Mouse (Mus musculus): ENCODE results near the gene Adra2b.

The Adra2b gene

GRCm38 (mm10) chr2:127362459-127363281, at the start of gene Adra2b:
Gene Adra2b (plus strand): TSS chr2:127363208.
- DNase-seq, result peak; percentile 95

DNA sequence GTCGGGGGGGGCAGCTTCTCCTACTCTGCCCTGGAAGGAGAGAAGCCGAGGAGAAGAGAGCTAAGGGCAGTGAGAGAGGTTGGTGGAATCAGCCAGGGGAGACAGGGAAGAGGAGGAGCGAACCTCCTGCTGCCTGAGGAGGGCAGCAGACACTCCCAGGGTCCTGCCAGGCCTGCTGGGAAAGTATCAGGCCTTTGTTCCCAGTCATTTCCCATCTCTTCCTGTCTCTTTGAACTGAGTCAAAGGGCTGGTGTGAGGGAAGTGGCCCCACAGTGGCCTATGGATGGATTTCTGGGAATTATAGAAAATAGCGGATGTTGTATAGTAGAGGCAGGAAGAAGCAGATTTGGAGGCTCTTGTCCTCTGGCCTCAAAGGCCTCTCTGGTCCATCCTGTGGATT, 49.1 kb upstream of the Adra2b start:
- DNase-seq, result peak; percentile 21

DNA sequence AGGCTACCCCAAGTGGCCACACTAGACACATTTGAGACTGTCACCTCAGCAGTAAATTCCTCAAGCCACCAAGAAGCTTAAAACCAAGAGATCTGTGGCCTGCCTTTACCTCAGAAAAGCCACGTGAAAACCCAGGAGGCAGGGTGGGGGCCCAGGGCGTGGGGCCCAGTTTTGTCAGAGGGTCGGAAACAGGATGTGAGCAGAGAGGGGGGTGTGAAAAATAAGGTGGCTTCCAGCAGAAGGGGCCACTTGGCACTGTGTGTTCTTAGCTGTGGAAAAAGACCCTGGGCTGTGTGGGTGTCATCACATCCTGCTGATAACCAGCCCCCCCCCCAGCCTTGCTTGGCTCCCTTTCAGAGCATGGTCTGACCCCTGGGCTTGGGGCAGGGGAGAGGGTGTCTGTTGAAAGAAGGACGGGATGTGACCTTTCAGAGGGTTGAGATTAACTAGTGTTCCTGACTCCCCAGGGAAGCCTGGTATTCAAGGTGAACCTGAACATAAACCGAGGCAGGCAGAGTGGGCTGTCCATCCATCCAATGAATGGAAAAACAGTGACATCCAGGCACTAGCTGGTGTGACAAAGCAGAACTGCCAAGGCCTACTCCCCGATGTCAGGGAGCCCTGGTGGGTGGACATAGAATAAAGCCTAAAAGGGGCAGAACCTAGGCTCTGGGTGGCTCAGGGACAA, 48.4 kb upstream of the Adra2b start:
- no peak for DNase-seq

GRCm38 (mm10) chr2:127315155-127315470, 47.9 kb upstream of the Adra2b start:
- no peak for DNase-seq

DNA sequence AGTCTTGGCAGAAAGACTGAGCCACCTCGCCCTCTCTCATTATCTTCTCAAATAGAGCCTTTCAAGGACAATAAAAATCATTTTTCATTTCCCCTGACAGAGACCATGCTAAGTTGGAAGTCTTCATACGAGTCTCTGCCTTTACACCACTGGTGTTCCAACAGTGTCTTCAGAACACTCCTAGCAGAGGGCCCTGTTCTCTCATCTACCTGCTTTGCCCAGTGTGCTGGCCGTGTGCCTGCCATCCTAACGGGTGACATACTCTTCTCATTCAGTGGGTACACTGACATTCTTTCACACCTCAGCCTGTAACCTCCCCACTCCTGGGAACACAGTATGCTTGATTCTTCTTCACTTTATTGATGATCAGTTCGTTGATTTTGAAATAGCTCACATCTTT, 46.6 kb upstream of the Adra2b start:
- DNase-seq, result no peak

- no peak for DNase-seq
Measured at GRCm38 (mm10) chr2:127318136-127318535, 44.9 kb upstream of the Adra2b start.

DNA sequence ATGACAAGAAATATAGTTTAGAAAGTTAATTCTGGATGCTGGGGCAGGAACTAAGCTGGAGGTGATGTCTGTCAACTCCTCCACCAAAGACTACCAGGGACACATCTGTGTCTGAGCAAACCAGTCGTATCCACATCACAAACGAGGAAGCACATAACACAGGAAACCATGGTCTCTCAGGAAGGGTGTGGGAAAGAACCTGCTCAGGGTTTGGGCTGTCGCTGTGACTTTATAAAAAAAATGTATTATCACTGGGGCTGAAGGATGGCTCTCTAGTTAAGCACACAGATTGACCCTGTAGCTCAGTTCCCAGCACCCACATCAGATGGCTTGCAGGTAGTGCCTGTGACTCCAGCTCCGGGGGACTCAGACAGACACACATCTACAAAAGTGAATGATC, 43.9 kb upstream of the Adra2b start:
- DNase-seq, result no peak

GRCm38 (mm10) chr2:127322671-127323285, 40.2 kb upstream of the Adra2b start:
- DNase-seq, result no peak

DNA sequence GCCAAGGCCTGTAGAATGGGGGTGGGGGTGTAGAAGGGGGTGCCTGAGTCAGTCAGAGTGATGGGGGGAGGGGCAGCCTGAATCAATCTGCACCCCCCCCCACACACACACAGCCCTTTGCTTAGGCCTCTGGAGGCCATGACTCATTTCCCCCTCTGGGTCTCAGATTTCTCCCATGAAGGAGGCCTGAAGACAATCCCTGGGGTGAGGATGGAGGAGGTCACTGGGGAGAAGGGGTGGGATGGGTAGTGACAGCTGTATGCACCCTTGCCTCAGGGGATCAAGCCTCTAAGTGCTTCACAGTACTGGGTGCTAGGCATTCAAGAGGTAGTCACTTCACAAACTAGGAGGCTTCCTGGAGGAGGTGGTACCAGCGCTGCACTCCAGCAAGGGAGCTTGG, 39.3 kb upstream of the Adra2b start:
- DNase-seq, result no peak

- DNase-seq, result no peak
Measured at GRCm38 (mm10) chr2:127324456-127324855, 38.6 kb upstream of the Adra2b start.

GRCm38 (mm10) chr2:127328090-127328851, 34.7 kb upstream of the Adra2b start:
- DNase-seq, result no peak

DNA sequence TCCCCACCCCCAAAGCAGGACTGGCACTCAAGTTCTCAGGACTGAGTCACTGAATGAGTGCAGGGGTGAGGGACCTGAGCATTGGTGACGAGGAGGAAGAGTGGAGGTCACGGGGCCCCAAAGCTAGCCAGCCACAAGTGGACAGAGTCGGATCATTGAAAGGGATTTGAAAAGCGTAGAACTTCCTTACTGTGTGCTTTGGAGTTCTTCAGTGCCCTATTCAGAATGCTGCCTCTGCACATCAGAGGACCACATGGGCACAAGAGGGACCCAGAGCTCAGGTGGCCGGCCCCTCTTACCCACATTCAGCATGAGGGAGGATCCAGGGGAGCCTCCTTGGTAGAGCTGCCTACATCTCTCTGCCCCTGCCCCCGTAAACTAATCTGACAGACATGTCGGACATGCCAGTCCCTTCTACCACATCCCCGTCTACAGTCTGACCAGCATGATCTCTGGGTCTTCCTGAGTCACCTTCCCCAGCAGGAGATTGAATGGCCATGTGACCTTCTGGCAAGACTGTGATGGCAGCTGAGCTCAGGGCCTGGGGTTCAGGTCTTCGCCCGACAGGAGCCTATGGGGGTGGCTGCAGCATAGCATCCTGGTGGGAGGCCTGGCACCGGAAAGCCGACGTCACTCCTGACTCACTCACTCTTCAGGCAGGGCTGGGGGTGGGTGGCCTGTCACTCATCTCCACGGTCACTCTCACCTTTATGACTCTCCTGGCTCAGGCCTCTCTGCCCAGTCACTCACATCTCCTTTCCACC, 30.0 kb upstream of the Adra2b start:
- DNase-seq, result no peak

DNA sequence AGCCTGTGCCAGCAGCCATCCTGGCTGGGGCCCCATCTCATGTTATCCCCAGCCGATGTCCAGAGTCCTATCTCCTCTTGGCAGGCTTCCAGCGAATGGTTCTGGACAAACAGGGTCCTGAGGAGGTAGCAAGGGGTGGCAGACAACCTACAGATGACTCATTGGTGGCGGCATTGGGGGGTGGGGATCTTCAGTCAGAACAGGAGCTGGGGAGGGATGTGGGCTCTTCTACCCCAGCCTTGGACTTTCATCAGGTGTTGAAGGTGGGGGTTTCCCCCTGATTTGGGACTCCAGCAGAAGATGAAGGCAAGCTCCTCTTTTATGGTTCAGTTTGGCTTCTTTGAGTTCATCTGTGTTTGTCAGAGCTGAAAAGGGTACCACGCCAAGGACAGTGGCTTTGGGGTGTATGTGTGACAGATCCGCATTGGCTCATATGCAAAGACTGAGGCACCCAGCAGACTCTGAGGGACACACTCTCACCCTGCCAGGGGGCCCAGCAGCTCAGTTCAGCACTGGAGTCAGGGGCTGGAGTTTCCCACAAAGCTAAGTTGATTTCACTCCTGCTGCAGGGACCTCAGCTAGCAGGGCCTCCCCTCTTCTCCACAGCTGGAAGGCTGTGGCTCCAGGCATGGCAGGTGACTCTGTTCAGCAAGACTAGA, 28.9 kb upstream of the Adra2b start:
- peak; percentile 44 for DNase-seq

- no peak for DNase-seq
Measured at GRCm38 (mm10) chr2:127335078-127335541, 27.9 kb upstream of the Adra2b start.

DNA sequence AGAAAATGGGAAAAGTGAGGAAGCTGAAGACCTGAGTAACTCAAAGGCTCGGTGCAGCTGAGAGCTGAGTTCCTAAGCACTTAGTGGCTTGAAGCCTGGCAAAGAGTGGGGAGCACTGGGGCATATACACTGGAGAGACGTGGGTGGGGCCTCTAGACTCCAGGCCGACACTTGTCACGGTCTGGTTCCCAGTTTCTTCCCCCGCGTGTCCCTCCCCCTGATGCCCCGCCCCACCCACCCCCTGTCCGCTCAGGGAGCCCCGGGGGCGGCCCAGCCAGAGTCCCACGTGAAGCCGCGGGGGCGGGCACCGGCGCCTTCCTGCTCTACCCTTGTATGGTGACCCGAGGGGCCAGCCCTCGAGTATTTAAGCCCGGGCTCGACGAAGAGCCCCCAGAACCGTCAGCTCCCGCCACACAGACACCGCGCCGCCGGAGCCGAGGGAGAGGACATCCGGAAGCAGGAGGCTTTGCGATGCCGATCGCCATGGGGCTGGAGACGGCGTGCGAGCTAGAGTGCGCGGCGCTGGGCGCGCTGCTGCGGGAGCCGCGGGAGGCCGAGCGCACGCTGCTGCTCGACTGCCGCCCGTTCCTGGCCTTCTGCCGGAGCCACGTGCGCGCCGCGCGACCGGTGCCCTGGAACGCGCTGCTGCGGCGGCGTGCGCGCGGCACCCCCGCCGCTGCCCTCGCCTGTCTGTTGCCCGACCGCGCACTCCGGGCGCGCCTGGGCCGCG, 27.1 kb upstream of the Adra2b start, which contains the start of gene Dusp2:
Gene Dusp2 (plus strand): TSS at position 393 of the 730 bp plus-strand sequence.
- DNase-seq, result peak; percentile 89

DNA sequence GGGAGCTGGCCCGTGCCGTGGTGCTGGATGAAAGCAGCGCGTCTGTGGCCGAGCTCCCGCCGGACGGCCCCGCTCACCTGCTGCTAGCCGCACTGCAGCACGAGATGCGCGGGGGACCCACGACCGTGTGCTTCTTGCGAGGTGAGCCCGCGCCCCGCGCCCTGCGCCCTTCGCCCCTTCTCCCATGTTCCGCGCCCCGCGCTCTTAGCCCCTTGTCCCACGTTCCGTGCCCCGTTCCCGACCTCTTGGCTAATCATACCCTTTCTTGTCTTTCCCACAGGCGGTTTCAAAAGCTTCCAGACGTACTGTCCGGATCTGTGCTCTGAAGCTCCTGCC, 26.5 kb upstream of the Adra2b start:
- DNase-seq, result no peak

- no peak for DNase-seq
Measured at GRCm38 (mm10) chr2:127336885-127337284, 26.1 kb upstream of the Adra2b start.

DNA sequence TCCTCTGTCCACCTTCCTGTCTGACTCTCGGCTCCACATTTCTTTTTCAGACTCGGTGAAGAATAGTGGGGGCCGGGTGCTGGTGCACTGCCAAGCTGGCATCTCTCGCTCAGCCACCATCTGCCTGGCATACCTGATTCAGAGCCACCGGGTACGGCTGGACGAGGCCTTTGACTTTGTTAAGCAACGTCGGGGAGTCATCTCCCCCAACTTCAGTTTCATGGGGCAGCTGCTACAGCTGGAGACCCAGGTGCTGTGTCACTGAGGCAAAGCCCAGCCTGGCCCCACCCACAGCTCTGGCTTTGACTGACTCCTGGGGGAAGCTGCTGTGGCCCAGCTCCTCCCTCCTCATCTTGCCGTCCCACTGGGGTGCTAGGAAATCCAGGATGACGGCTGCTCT, 25.5 kb upstream of the Adra2b start:
- no peak for DNase-seq

- DNase-seq, result no peak
Measured at GRCm38 (mm10) chr2:127338012-127338411, 25.0 kb upstream of the Adra2b start.

DNA sequence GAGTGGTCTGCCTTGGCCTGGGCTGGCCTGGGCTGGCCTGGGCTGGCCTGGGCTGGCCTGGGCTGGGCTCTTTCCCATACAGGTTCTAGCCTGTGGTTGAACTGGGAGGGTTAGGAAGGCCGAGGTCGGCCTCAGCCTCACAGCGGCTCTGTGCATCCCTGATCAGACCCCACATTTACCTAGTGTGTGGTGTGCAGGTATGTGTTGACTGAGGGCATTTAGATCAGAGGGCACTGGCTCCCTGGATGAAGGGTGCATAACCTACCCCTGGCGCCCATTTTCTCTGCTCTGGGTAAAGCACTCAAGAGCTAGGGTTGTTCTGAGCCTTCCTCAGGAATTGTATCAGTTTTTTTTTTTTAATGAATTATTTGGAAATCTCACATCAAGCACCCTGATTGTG, 24.6 kb upstream of the Adra2b start, which contains the start of gene Astl:
Gene Astl (plus strand): TSS at position 224 of the 400 bp plus-strand sequence.
- no peak for DNase-seq

GRCm38 (mm10) chr2:127338833-127339232, 24.2 kb upstream of the Adra2b start:
- no peak for DNase-seq

Data from kidney, postnatal 14 days (tissue).